Mouse (Mus musculus) megakaryocyte, adult 5-6 weeks (primary cell): Measurements from ENCODE around the gene Dnah9. TPM values are rescaled to one million over a fixed set of nuclear protein-coding genes. Genes with fewer than 3 reads are reported as not detected.

ENCODE experiments used
- ATAC-seq: 2 replicates; pipeline ENCODE4 v1.8.0; 2016; ENCODE audit warnings: mild to moderate bottlenecking, inconsistent platforms; ENCODE audit not compliant: poor library complexity, severe bottlenecking
- total RNA-seq, 2 experiments: library from RNA; stranded (forward) in 1 of 2; stranded (reverse) in 1 of 2; fragments of 153-499, 151-499 nt in 1 of 2; fragments of 221-1000, 200-1000 nt in 1 of 2; gene quantifications; 2 replicates each; pipeline versions ENCODE4 v1.2.3 to v1.2.4; 2015 to 2017

Gene Dnah9
- total RNA-seq, 2 experiments from 2014 or later: not detected

DNA sequence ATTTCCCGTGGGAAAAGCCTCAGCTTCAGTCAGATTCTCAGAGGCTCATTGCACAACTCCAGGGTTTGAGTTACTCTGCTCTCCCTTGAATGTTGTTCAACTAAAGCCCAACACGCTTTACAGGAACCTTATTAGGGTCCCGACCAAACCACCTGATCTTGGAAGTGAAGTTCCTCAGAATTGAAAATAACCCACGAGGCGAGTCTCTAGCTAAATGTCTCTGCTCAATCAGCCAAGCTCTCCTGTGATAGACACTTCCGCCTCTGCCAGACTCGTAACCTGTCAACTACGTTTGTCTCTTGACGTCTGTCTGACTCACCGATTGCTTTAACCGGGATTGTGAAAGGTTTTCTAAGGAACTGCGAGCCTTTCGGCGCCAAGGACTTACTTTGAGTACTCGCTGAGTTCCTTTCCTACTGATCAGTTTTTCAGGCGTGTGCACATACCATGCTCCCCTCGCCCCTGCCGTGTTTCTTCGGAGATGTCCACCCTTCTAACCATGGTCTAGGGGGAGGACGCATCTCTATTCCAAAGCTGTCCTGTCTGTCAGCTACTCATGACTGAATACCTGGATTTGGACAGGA, 361.9 kb downstream of the Dnah9 start:
- peak; percentile 84 for ATAC-seq

DNA sequence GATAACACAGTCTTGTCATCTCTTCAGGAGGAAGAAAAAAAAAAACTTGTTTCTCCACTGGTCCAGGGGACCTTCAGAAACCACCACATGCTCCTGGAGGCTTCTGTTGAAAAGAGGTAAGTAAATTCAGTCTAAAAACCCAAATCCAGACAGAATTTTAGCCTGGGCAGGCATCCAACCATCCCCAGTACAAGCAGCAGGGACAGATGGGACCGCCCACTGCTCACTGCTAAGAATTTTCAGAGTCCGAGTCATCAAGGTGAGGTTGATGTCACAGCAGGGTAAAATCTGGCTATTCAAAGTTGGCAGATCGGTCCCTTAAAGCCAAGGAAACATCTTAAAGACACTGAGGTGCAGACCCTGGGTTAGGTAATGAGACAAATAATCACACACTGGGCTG, 366.5 kb downstream of the Dnah9 start:
- no peak for ATAC-seq

DNA sequence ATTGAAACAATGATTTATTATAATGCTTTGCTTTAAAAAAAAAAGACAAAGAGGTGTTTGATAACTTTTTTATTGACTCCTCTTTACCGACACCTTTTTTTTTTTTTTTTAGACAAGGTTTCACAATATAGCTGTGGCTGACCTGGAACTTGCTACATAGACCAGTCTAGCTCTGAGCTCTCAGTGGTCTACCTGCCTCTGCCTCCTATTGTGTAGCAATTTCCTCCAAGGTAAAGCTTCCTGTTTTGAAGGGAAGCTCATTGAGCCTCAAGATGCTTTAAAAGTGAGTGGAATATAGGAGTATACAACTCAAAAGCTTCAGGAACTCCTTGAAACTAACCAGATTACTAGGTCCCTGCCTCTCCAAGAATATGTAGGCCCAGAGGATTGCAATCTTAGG, 372.5 kb downstream of the Dnah9 start:
- ATAC-seq: peak; percentile 82

DNA sequence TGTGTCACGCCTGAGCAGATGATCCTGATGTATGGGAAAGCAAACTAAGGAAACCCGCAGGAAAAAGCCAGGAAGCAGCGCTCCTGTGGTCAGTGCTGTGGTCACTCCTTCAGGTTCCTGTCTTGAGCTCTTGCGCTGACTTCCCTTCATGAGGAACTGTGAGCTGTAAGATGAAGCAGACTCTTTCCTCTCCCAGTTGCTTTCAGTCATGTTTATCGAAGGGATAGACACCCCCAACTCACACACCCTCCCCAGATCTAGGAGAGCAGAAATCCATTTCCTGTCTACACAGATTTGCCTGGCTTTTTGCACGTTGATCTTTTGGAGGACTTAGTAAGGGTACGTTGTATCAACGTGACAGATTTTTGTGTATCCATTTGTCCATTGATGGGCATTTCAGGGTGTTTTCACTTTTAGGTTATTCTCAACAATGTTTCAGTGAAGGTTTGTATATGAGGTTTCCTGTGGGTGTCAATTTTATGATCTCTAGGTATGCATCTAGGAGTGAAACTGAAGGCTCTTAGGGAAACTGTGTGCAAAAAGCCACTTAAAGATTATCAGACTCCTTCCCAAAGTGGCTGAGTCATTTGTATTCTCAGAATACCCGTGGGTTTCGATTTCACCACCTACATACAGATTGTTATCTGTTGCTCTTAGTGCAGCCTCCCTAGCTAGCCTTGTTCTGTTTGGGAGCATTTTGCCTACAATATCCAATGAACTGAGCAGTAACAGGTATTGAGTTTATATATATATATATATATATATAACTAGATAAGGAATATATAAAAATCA, 373.7 kb downstream of the Dnah9 start:
- ATAC-seq: peak; percentile 77

DNA sequence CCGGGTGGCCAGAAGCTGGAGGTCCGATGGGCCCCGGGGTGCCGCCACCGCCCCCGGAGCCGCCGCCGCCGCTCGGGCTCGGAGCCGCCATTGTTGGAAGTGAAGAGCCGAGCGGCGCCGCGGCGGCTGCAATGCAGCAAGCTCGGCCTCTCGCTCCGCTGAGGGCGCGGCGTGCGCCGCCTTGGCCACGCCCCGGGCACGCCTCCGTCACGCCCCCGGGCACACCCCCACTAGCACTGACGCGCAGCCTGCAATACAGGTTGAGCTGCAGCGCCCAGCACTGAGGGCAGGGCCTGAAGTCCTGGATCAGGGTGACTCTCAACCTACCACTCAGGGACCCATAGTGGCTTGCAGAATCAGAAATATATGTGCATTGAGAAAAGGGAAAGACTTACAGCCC, 380.2 kb downstream of the Dnah9 start, which contains the start of gene Map2k4:
Map2k4 (minus strand) TSS at position 144 of the 400 bp plus-strand sequence.
- ATAC-seq: peak; percentile 98

DNA sequence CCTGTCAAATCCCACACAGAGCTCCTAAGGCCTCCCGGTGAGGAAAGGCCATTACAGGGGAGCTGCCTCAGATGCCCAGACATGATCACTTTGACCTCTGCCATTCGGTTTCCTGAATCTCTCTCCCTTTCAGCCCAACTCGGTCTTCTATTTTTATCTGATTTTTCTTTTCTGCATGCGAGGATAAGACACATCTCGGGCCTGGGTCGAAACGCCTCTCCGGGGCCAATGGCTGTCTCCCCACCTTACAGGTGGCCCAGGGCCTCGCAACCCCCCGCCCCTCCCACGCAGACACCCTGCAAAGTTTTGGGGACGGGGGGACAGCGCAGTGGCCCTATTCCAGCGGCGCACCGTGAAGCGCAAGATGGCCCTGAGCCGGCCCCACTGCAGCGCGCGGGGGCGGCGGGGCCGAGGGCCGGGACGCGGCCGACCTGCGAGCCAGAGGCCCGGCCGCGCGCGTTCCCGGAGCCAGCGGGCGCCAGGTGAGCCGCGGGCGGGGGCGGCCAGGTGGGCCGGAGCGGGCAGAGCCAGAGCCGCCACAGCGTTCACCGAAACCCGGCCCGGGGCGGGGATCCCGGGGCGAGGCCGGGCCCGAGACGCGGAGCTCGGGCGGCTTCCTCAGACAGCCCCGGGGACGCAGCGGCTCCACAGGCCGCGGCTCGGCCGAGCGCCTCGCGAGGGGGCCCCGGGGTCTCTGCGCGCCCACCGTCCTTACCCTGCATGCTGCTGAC, 380.8 kb downstream of the Dnah9 start:
- ATAC-seq: peak; percentile 44

DNA sequence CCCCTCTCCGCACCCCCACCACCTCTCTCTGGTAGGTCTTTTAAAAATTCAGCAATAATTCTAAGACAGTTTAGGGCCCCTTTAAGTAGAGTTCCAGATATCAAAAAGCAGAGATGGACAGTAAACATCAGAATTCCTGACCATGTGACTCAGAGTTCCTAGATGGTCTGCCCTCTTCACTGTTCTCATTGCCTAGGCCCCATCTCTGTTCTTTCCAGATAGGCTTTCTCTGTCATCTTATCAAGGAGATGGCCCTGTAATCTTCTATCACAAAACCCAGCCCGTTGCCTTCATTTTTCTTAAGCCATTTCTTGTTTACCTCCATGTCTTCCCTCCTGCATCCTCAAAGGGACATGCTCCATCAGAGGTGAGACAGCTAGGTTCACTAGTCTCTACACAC, 382.2 kb downstream of the Dnah9 start:
- ATAC-seq: no peak

DNA sequence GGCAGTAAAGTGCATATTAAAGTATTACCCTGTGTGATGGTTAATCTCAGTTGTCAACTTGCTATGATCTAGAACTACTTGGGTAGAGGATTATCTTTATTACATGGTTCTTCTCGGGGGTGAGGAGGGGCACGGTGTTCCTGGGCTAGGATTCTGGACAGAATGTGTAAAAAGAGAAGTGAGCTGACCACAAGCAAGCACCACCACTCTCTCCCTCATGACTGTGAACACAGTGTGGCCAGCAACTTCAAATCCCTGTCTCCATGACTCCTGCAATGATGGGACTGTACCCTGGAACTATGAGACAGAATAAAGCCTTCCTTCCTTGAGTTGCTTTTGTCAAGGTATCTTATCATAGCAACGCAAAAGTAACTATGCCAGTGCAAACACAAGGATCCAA, 386.8 kb downstream of the Dnah9 start:
- ATAC-seq: peak; percentile 28
